ENCODE assay signal across 11 mouse cellular contexts in the genomic region with DNA sequence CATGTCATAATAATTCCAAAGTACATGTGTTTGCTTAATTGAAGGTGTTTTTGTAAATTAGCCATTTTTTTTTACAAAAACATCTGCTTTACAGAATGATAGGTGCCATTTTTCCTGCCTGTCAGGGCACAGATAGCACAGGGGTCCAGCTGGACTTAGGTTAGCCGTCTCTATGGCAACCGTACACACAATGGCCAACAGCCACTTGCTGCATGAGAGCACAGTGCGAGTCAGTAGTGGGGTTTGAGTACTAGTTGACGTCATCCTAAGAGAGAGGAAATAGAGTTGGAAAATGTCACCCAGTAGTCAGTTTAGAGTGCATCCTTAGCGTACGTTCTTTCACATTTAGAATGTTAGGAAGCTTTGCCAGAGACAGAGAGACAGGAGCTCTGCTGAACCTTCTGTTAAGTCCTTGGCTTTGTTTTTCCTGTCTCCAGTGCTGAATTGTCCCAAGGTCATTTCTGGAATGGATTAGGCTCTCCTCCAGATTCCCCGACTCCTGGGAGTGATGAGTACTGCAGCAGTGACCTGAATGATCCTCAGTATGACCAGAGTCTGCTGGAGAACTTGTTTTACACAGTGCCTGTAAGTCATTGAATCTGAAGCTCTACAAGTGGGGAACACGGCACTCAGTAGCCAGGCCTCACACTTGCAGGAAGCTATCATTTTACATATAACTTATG. TPM values are rescaled to one million over a fixed set of nuclear protein-coding genes. Genes with fewer than 3 reads are reported as not detected.
DNase-seq lines count a peak whose midpoint lies in the region; ATAC-seq and TF ChIP-seq lines count a peak whose summit lies in the region.
"Had no signal": no experiment of that assay in that cellular context is flagged by ENCODE, and none has a peak within 500 bp of the region (broad histone marks: within the 10 kb centered on the region; RNA-seq: fewer than 3 reads in every experiment).

No protein-coding gene starts in this region.

- WGBS in forebrain, embryonic 13.5 days, result 53% methylated on average over 8 of the region's 8 CpGs
- WGBS in forebrain, embryonic 12.5 days, result 68% methylated on average over 8 of the region's 8 CpGs
- 58% methylated on average over 8 of the region's 8 CpGs for WGBS in midbrain, embryonic 11.5 days
- WGBS in midbrain, embryonic 16.5 days, result 54% methylated on average over 8 of the region's 8 CpGs
- 50% methylated on average over 8 of the region's 8 CpGs for WGBS in heart, embryonic 11.5 days (ENCODE audit: insufficient replicate concordance)
- 45% methylated on average over 8 of the region's 8 CpGs for WGBS in midbrain, postnatal 0 days
- WGBS in intestine, postnatal 0 days, result 74% methylated on average over 8 of the region's 8 CpGs

- DNase-seq in midbrain, embryonic 11.5 days (ENCODE audit: low spot score, missing footprints), result peak; percentile 80
- peak; percentile 34 for DNase-seq in midbrain, postnatal 0 days (ENCODE audit: low spot score)
- DNase-seq in urinary bladder, postnatal 36 days (ENCODE audit: low spot score in 2 of 2), result no peak
- DNase-seq: kidney, postnatal 4 days had no signal

- peak; percentile 71; the same call in 1 of the 2 replicates for ATAC-seq in forebrain, embryonic 13.5 days
- ATAC-seq in forebrain, embryonic 12.5 days (ENCODE audit: low FRiP score), result no peak
- ATAC-seq in midbrain, embryonic 11.5 days (ENCODE audit: low FRiP score), result peak; percentile 78
- ATAC-seq in midbrain, embryonic 16.5 days, result no peak
- ATAC-seq in heart, embryonic 11.5 days (replicated peaks; ENCODE audit: insufficient number of reproducible peaks, low FRiP score, low TSS enrichment), result no peak; the same call in 1 of the 2 replicates
- no peak for ATAC-seq in midbrain, postnatal 0 days (ENCODE audit: low FRiP score)
- no peak for ATAC-seq in intestine, postnatal 0 days

- H3K27me3 ChIP-seq in forebrain, embryonic 13.5 days, result no peaks in the 10 kb centered on the region
- no peaks in the 10 kb centered on the region for H3K27me3 ChIP-seq in forebrain, embryonic 12.5 days
- no peaks in the 10 kb centered on the region for H3K27me3 ChIP-seq in midbrain, embryonic 11.5 days (ENCODE audit: control insufficient read depth, insufficient read depth, low read length)
- H3K27me3 ChIP-seq in midbrain, embryonic 16.5 days (ENCODE audit: control insufficient read depth, insufficient read depth, low read depth, low read length), result no peaks in the 10 kb centered on the region
- no peaks in the 10 kb centered on the region for H3K27me3 ChIP-seq in heart, embryonic 11.5 days (ENCODE audit: control insufficient read depth, insufficient read depth, low read length)
- no peaks in the 10 kb centered on the region for H3K27me3 ChIP-seq in midbrain, postnatal 0 days (ENCODE audit: insufficient read depth, low read length)
- peaks cover 8% of the 10 kb centered on the region; the same call in 1 of the 2 replicates for H3K27me3 ChIP-seq in intestine, postnatal 0 days (replicated peaks; ENCODE audit: control insufficient read depth, insufficient read depth, low read length)
- H3K27me3 ChIP-seq: liver, embryonic 15.5 days; neural tube, embryonic 13.5 days had no signal

- H3K27ac ChIP-seq in forebrain, embryonic 13.5 days, result no peak overlapping the region
- H3K27ac ChIP-seq in forebrain, embryonic 12.5 days, result no peak overlapping the region
- no peak overlapping the region for H3K27ac ChIP-seq in midbrain, embryonic 11.5 days (ENCODE audit: low read depth, low read length)
- H3K27ac ChIP-seq in midbrain, embryonic 16.5 days (ENCODE audit: low read length), result no peak overlapping the region
- peak overlapping the region; percentile 66 for H3K27ac ChIP-seq in heart, embryonic 11.5 days (ENCODE audit: low read depth, low read length)
- no peak overlapping the region for H3K27ac ChIP-seq in midbrain, postnatal 0 days (ENCODE audit: low read depth, low read length)
- no peak overlapping the region for H3K27ac ChIP-seq in intestine, postnatal 0 days (ENCODE audit: low read depth, low read length)
- H3K27ac ChIP-seq: liver, embryonic 15.5 days; neural tube, embryonic 13.5 days had no signal

- H3K4me2 ChIP-seq in forebrain, embryonic 13.5 days, result no peak overlapping the region
- no peak overlapping the region for H3K4me2 ChIP-seq in forebrain, embryonic 12.5 days
- H3K4me2 ChIP-seq in midbrain, embryonic 11.5 days, result no peak overlapping the region
- no peak overlapping the region for H3K4me2 ChIP-seq in midbrain, embryonic 16.5 days (ENCODE audit: low read length)
- no peak overlapping the region; the same call in 1 of the 2 replicates for H3K4me2 ChIP-seq in heart, embryonic 11.5 days
- no peak overlapping the region for H3K4me2 ChIP-seq in midbrain, postnatal 0 days (ENCODE audit: low read depth, low read length, poor library complexity, severe bottlenecking)
- no peak overlapping the region for H3K4me2 ChIP-seq in intestine, postnatal 0 days (replicated peaks; ENCODE audit: low read depth)
- H3K4me2 ChIP-seq: liver, embryonic 15.5 days; neural tube, embryonic 13.5 days had no signal

- peaks cover 9% of the 10 kb centered on the region; the same call in 1 of the 2 replicates for H3K4me1 ChIP-seq in forebrain, embryonic 13.5 days
- no peaks in the 10 kb centered on the region for H3K4me1 ChIP-seq in forebrain, embryonic 12.5 days
- H3K4me1 ChIP-seq in midbrain, embryonic 11.5 days (ENCODE audit: control insufficient read depth, insufficient read depth, low read length), result no peaks in the 10 kb centered on the region
- H3K4me1 ChIP-seq in midbrain, embryonic 16.5 days (ENCODE audit: control insufficient read depth, insufficient read depth, low read length), result no peaks in the 10 kb centered on the region
- H3K4me1 ChIP-seq in heart, embryonic 11.5 days (ENCODE audit: control insufficient read depth, insufficient read depth, low read length), result no peaks in the 10 kb centered on the region
- H3K4me1 ChIP-seq in midbrain, postnatal 0 days (ENCODE audit: insufficient read depth, low read length), result no peaks in the 10 kb centered on the region
- H3K4me1 ChIP-seq in intestine, postnatal 0 days (replicated peaks; ENCODE audit: control insufficient read depth, insufficient read depth, low read length), result 0 out of 2 replicates have a peak, but pooled peaks cover 2% of the 10 kb centered on the region
- H3K4me1 ChIP-seq: liver, embryonic 15.5 days had no signal

- peaks cover 67% of the 10 kb centered on the region for H3K36me3 ChIP-seq in forebrain, embryonic 13.5 days (ENCODE audit: poor library complexity, severe bottlenecking)
- H3K36me3 ChIP-seq in forebrain, embryonic 12.5 days (replicated peaks), result peaks cover 71% of the 10 kb centered on the region
- peaks cover 28% of the 10 kb centered on the region for H3K36me3 ChIP-seq in midbrain, embryonic 11.5 days (ENCODE audit: control insufficient read depth, insufficient read depth, low read length)
- H3K36me3 ChIP-seq in midbrain, embryonic 16.5 days (ENCODE audit: control insufficient read depth, insufficient read depth, low read length), result peaks cover 20% of the 10 kb centered on the region
- peaks cover 10% of the 10 kb centered on the region; the same call in 1 of the 2 replicates for H3K36me3 ChIP-seq in heart, embryonic 11.5 days (ENCODE audit: control insufficient read depth, insufficient read depth, low read length)
- peaks cover 32% of the 10 kb centered on the region for H3K36me3 ChIP-seq in midbrain, postnatal 0 days (ENCODE audit: insufficient read depth, low read length)
- peaks cover 29% of the 10 kb centered on the region; the same call in 1 of the 2 replicates for H3K36me3 ChIP-seq in intestine, postnatal 0 days (ENCODE audit: control insufficient read depth, insufficient read depth)

- no peak for TF ChIP-seq CTCF in midbrain, postnatal 0 days (IDR thresholded peaks at IDR 0.05)
- TF ChIP-seq CTCF in intestine, postnatal 0 days (IDR thresholded peaks at IDR 0.05; ENCODE audit: low read depth), result no peak

- H3K9me3 ChIP-seq in forebrain, embryonic 13.5 days (replicated peaks), result no peaks in the 10 kb centered on the region
- no peaks in the 10 kb centered on the region for H3K9me3 ChIP-seq in forebrain, embryonic 12.5 days
- no peaks in the 10 kb centered on the region for H3K9me3 ChIP-seq in midbrain, embryonic 11.5 days (ENCODE audit: control insufficient read depth, low read length)
- H3K9me3 ChIP-seq in midbrain, embryonic 16.5 days (replicated peaks; ENCODE audit: control insufficient read depth, low read length, poor library complexity, severe bottlenecking), result no peaks in the 10 kb centered on the region
- H3K9me3 ChIP-seq in heart, embryonic 11.5 days (replicated peaks; ENCODE audit: control insufficient read depth, low read length), result no peaks in the 10 kb centered on the region
- no peaks in the 10 kb centered on the region for H3K9me3 ChIP-seq in midbrain, postnatal 0 days (ENCODE audit: low read length)
- H3K9me3 ChIP-seq in intestine, postnatal 0 days (ENCODE audit: control insufficient read depth), result no peaks in the 10 kb centered on the region
- H3K9me3 ChIP-seq: liver, embryonic 15.5 days; neural tube, embryonic 13.5 days had no signal

- no peak overlapping the region for H3K4me3 ChIP-seq in forebrain, embryonic 13.5 days
- H3K4me3 ChIP-seq in forebrain, embryonic 12.5 days (replicated peaks), result no peak overlapping the region
- H3K4me3 ChIP-seq in midbrain, embryonic 11.5 days (ENCODE audit: low read depth, low read length), result no peak overlapping the region
- H3K4me3 ChIP-seq in midbrain, embryonic 16.5 days (ENCODE audit: low read depth, low read length), result no peak overlapping the region
- no peak overlapping the region for H3K4me3 ChIP-seq in heart, embryonic 11.5 days (ENCODE audit: low read depth, low read length)
- H3K4me3 ChIP-seq in midbrain, postnatal 0 days (ENCODE audit: low read depth, low read length), result no peak overlapping the region
- no peak overlapping the region for H3K4me3 ChIP-seq in intestine, postnatal 0 days (ENCODE audit: low read depth, low read length)
- H3K4me3 ChIP-seq: liver, embryonic 15.5 days; neural tube, embryonic 13.5 days had no signal

- no peak overlapping the region for H3K9ac ChIP-seq in forebrain, embryonic 13.5 days
- no peak overlapping the region for H3K9ac ChIP-seq in forebrain, embryonic 12.5 days
- no peak overlapping the region for H3K9ac ChIP-seq in midbrain, embryonic 11.5 days (ENCODE audit: low read length)
- H3K9ac ChIP-seq in midbrain, embryonic 16.5 days (ENCODE audit: low read depth, low read length), result no peak overlapping the region
- no peak overlapping the region for H3K9ac ChIP-seq in heart, embryonic 11.5 days (ENCODE audit: low read depth, low read length)
- H3K9ac ChIP-seq in midbrain, postnatal 0 days (replicated peaks; ENCODE audit: low read length, poor library complexity, severe bottlenecking), result no peak overlapping the region
- H3K9ac ChIP-seq in intestine, postnatal 0 days (ENCODE audit: low read depth, low read length), result no peak overlapping the region
- H3K9ac ChIP-seq: liver, embryonic 15.5 days; neural tube, embryonic 13.5 days had no signal

RNA-seq across cellular contexts. Expression of gene Ppme1, which starts 27.3 kb away (rescaled TPM):
- 118 and 120 TPM in 2 replicates for polyA plus RNA-seq in forebrain, embryonic 13.5 days (2015; fragmentation: Nextera tagmentation; extraction: Ambion mirVana)
- 103 TPM in 2 replicates for polyA plus RNA-seq in forebrain, embryonic 12.5 days (2016; fragmentation: Nextera tagmentation; extraction: Ambion mirVana)
- polyA plus RNA-seq in midbrain, embryonic 11.5 days (2014; fragmentation: Nextera tagmentation; extraction: Ambion mirVana), result 95.4 and 102 TPM in 2 replicates
- 160 and 170 TPM in 2 replicates for polyA plus RNA-seq in midbrain, embryonic 16.5 days (2015; fragmentation: Nextera tagmentation; extraction: Ambion mirVana)
- 56.4 and 62.2 TPM in 2 replicates for polyA plus RNA-seq in heart, embryonic 11.5 days (2014; fragmentation: Nextera tagmentation; extraction: Ambion mirVana)
- 159 and 172 TPM in 2 replicates for total RNA-seq in midbrain, postnatal 0 days (2014; rRNA removed)
- 149 and 161 TPM in 2 replicates for polyA plus RNA-seq in midbrain, postnatal 0 days (2015; fragmentation: Nextera tagmentation; extraction: Ambion mirVana)
- polyA plus RNA-seq in intestine, postnatal 0 days (2015; fragmentation: Nextera tagmentation; extraction: Ambion mirVana), result 22.7 and 23.5 TPM in 2 replicates

RNA-seq across cellular contexts. Expression of gene C2cd3, which starts 27.3 kb away (rescaled TPM):
- polyA plus RNA-seq in forebrain, embryonic 13.5 days (2015; fragmentation: Nextera tagmentation; extraction: Ambion mirVana), result 34.7 and 35.1 TPM in 2 replicates
- polyA plus RNA-seq in forebrain, embryonic 12.5 days (2016; fragmentation: Nextera tagmentation; extraction: Ambion mirVana), result 44.3 and 49.5 TPM in 2 replicates
- polyA plus RNA-seq in midbrain, embryonic 11.5 days (2014; fragmentation: Nextera tagmentation; extraction: Ambion mirVana), result 36.0 and 38.3 TPM in 2 replicates
- 16.7 and 19.5 TPM in 2 replicates for polyA plus RNA-seq in midbrain, embryonic 16.5 days (2015; fragmentation: Nextera tagmentation; extraction: Ambion mirVana)
- polyA plus RNA-seq in heart, embryonic 11.5 days (2014; fragmentation: Nextera tagmentation; extraction: Ambion mirVana), result 20.4 and 22.7 TPM in 2 replicates
- 22.2 and 26.6 TPM in 2 replicates for total RNA-seq in midbrain, postnatal 0 days (2014; rRNA removed)
- polyA plus RNA-seq in midbrain, postnatal 0 days (2015; fragmentation: Nextera tagmentation; extraction: Ambion mirVana), result 8.1 and 8.5 TPM in 2 replicates
- polyA plus RNA-seq in intestine, postnatal 0 days (2015; fragmentation: Nextera tagmentation; extraction: Ambion mirVana), result 4.5 and 5.7 TPM in 2 replicates

Comparison
In these comparisons a context has a peak if more than half of its experiments do, and no peak if none do; other contexts are left out.
1. ATAC-seq: peak in forebrain, embryonic 13.5 days (single experiment) and midbrain, embryonic 11.5 days (single experiment); none in forebrain, embryonic 12.5 days (single experiment), midbrain, embryonic 16.5 days (single experiment), heart, embryonic 11.5 days (single experiment), midbrain, postnatal 0 days (single experiment) and intestine, postnatal 0 days (single experiment).
2. DNase-seq: peak in midbrain, embryonic 11.5 days (single experiment) and midbrain, postnatal 0 days (single experiment); none in urinary bladder, postnatal 36 days (0 of 2).